Mouse (Mus musculus) cerebellum, postnatal 25 days (tissue): ENCODE data around the gene Sec13.
A peak's percentile ranks its signal among the peaks of the same experiment; 100 is the strongest.
"Not testable (repeated sequence)": the region's sequence is repeated elsewhere in the genome, so short reads cannot be mapped to it uniquely, and the experiment has no call there.

Experiments used
- DNase-seq, 2 experiments: peaks; one replicate each; pipeline ENCODE4 v3.0.0; 2021; ENCODE audit warnings: mixed read lengths in 2 of 2

Sec13 gene

GRCm38 (mm10) chr6:113740236-113741217 lies at the start of gene Sec13:
TSS of gene Sec13 (minus strand) at chr6:113740743.
- peak; percentile 89 to 92 for DNase-seq

- DNase-seq = no peak
Measured at GRCm38 (mm10) chr6:113787459-113787968, 47.0 kb upstream of the Sec13 start.

- no peak for DNase-seq
Measured at GRCm38 (mm10) chr6:113785658-113786057, 45.1 kb upstream of the Sec13 start.

- no peak for DNase-seq
Measured at GRCm38 (mm10) chr6:113778229-113778753, 37.7 kb upstream of the Sec13 start.

- no peak for DNase-seq
Measured at GRCm38 (mm10) chr6:113768804-113769203, 28.3 kb upstream of the Sec13 start.

- peak; percentile 69 to 77 for DNase-seq
Measured at GRCm38 (mm10) chr6:113761644-113762043, 21.1 kb upstream of the Sec13 start.

- no peak for DNase-seq
Measured at GRCm38 (mm10) chr6:113749119-113749685, 8.7 kb upstream of the Sec13 start.

- DNase-seq = peak in 1 of 2 experiments; percentile 27
Measured at GRCm38 (mm10) chr6:113748351-113748750, 7.8 kb upstream of the Sec13 start.

- peak in 1 of 2 experiments; percentile 11 for DNase-seq
Measured at GRCm38 (mm10) chr6:113747284-113747683, 6.7 kb upstream of the Sec13 start.

GRCm38 (mm10) chr6:113745117-113745516 lies 4.6 kb upstream of the Sec13 start:
- DNase-seq = no peak

- DNase-seq = no peak
Measured at GRCm38 (mm10) chr6:113743111-113743510, 2.6 kb upstream of the Sec13 start.

GRCm38 (mm10) chr6:113742321-113742720 lies 1.8 kb upstream of the Sec13 start:
- DNase-seq = no peak

GRCm38 (mm10) chr6:113741425-113741824 lies 882 bp upstream of the Sec13 start:
- DNase-seq = no peak

- DNase-seq = no peak
Measured at GRCm38 (mm10) chr6:113737318-113738046, 3.1 kb downstream of the Sec13 start.

GRCm38 (mm10) chr6:113731296-113731695 lies 9.2 kb downstream of the Sec13 start:
- no peak for DNase-seq

- DNase-seq = no peak
Measured at GRCm38 (mm10) chr6:113728181-113728580, 12.4 kb downstream of the Sec13 start.

GRCm38 (mm10) chr6:113721061-113721460 lies 19.5 kb downstream of the Sec13 start:
- DNase-seq = no peak

- no peak for DNase-seq
Measured at GRCm38 (mm10) chr6:113719878-113720277, 20.7 kb downstream of the Sec13 start, which contains the start of gene Ghrl. TSS of gene Ghrl (minus strand) at chr6:113719880.

GRCm38 (mm10) chr6:113717541-113717940 lies 23.0 kb downstream of the Sec13 start:
- peak in 1 of 2 experiments; percentile 56 for DNase-seq

GRCm38 (mm10) chr6:113714797-113715196 lies 25.7 kb downstream of the Sec13 start:
- DNase-seq = no peak

- no peak for DNase-seq
Measured at GRCm38 (mm10) chr6:113714276-113714675, 26.3 kb downstream of the Sec13 start.

GRCm38 (mm10) chr6:113713389-113713788 lies 27.2 kb downstream of the Sec13 start:
- not testable (repeated sequence) for DNase-seq

GRCm38 (mm10) chr6:113712718-113713117 lies 27.8 kb downstream of the Sec13 start:
- DNase-seq = no peak
